Mouse (Mus musculus) liver, embryonic 14.5 days (tissue): ENCODE measurements at regions not wholly inside any gene's neighbourhood (a gene's known extent, or its start where the extent isn't known, plus 50 kb on each side); places are given as distances from the start of the nearest gene placed in this dataset.

ENCODE experiments used
- CTCF ChIP-seq: IDR thresholded peaks from 2 replicates; pipeline ENCODE4 v1.5.1; 2016; ENCODE audit warnings: antibody characterized with exemption, low read depth, control low read depth
- EP300 ChIP-seq: IDR thresholded peaks from 2 replicates; pipeline ENCODE4 v1.6.1; 2016; ENCODE audit warnings: antibody characterized with exemption, low read depth

DNA sequence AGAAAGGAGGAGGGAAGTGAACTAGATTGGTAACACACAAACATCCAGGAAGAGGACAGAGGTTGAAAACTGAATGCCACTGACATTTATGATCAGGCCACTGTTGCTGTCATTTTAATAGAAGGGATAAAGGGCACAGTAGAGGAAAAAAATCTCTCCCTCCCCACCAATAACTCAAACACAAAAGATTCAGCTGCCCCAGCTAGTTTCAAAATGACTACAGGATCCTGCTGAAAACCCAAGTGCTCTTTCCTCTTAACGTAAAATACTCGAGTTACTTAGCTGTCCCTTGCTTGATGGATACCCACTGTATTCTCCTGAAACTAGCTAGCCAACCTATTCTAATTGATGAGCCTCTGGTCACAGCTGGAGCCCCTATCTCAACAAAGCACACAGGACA lies 211.7 kb downstream of the Rps29 start:
- TF ChIP-seq EP300, result no peak
- TF ChIP-seq CTCF, result no peak
